Mouse (Mus musculus) stomach, postnatal 0 days (tissue): Measurements from ENCODE around the gene Gm10447.

Experiments
- CTCF ChIP-seq: IDR thresholded peaks from 2 replicates; pipeline ENCODE4 v1.5.1; 2016; ENCODE audit warnings: antibody characterized with exemption, low read depth, mild to moderate bottlenecking, moderate library complexity
- EP300 ChIP-seq: optimal IDR thresholded peaks from 2 replicates; pipeline ENCODE3; 2016; ENCODE audit warnings: antibody characterized with exemption

GRCm38 (mm10) chr11:53424826-53425225 lies 32.1 kb downstream of the Gm10447 start:
- TF ChIP-seq CTCF (no peak), EP300 (no peak)
